Mouse (Mus musculus) embryo, embryonic 10 days (tissue): Measurements from ENCODE around the gene Aak1.
A peak's percentile ranks its signal among the peaks of the same experiment; 100 is the strongest.
"Not testable (repeated sequence)": the region's sequence is repeated elsewhere in the genome, so short reads cannot be mapped to it uniquely, and the experiment has no call there.

Source experiments
- DNase-seq: peaks from one replicate; pipeline ENCODE4 v3.0.0-alpha.2; 2015; ENCODE audit warnings: low spot score

Gene Aak1

GRCm38 (mm10) chr6:86841949-86842348 lies 7.4 kb upstream of the Aak1 start:
- DNase-seq = no peak

- no peak for DNase-seq
Observed at GRCm38 (mm10) chr6:86843636-86844035, 5.7 kb upstream of the Aak1 start.

GRCm38 (mm10) chr6:86846467-86846866 lies 2.9 kb upstream of the Aak1 start:
- no peak for DNase-seq

- DNase-seq = no peak
Observed at GRCm38 (mm10) chr6:86847816-86848215, 1.5 kb upstream of the Aak1 start.

- DNase-seq = no peak
Observed at GRCm38 (mm10) chr6:86848580-86848914, 770 bp upstream of the Aak1 start.

- peak; percentile 56 for DNase-seq
Observed at GRCm38 (mm10) chr6:86849692-86850445, 552 bp downstream of the Aak1 start.

GRCm38 (mm10) chr6:86850588-86850987 lies 1.3 kb downstream of the Aak1 start:
- no peak for DNase-seq

- DNase-seq = no peak
Observed at GRCm38 (mm10) chr6:86851561-86851960, 2.2 kb downstream of the Aak1 start.

- no peak for DNase-seq
Observed at GRCm38 (mm10) chr6:86853928-86854327, 4.6 kb downstream of the Aak1 start.

GRCm38 (mm10) chr6:86854941-86855340 lies 5.6 kb downstream of the Aak1 start:
- DNase-seq = no peak

GRCm38 (mm10) chr6:86858606-86859005 lies 9.3 kb downstream of the Aak1 start:
- no peak for DNase-seq

- DNase-seq = no peak
Observed at GRCm38 (mm10) chr6:86860732-86861463, 11.6 kb downstream of the Aak1 start.

GRCm38 (mm10) chr6:86864358-86864757 lies 15.0 kb downstream of the Aak1 start:
- no peak for DNase-seq

- no peak for DNase-seq
Observed at GRCm38 (mm10) chr6:86870335-86870734, 21.0 kb downstream of the Aak1 start.

GRCm38 (mm10) chr6:86871783-86872182 lies 22.5 kb downstream of the Aak1 start:
- DNase-seq = no peak

- no peak for DNase-seq
Observed at GRCm38 (mm10) chr6:86874711-86875375, 25.5 kb downstream of the Aak1 start.

GRCm38 (mm10) chr6:86876451-86876850 lies 27.1 kb downstream of the Aak1 start:
- DNase-seq = no peak

GRCm38 (mm10) chr6:86878656-86879055 lies 29.3 kb downstream of the Aak1 start:
- not testable (repeated sequence) for DNase-seq

GRCm38 (mm10) chr6:86879314-86879713 lies 30.0 kb downstream of the Aak1 start:
- no peak for DNase-seq

GRCm38 (mm10) chr6:86884230-86884629 lies 34.9 kb downstream of the Aak1 start:
- DNase-seq = no peak

GRCm38 (mm10) chr6:86884746-86885145 lies 35.4 kb downstream of the Aak1 start:
- DNase-seq = no peak

GRCm38 (mm10) chr6:86885816-86886529 lies 36.7 kb downstream of the Aak1 start:
- no peak for DNase-seq
